In the genomic region with DNA sequence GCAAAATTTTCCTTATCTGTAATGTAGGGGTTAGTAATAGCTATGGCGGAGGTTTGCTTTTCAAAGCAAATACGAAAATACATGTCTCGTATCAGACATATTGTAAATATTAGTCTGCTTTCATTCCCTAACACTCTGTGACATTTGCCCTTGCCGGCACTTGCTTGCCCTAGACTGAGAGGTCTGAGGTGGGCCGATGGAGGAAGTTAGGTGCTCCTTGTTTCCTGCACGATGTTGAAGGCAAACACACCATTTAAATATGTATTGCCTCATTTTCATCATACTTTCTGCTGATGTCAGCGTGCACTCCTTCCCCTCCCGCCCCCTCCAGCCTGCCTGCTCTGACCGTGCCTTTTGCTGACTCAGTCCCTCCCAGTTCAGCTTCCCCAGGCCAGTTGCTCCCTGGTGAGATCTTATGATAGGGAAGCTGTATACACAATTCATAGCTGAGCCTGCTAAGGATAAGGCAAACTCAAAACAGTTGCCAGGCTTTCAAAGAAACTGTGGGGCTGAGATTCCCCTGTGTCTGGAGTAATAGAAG, we compare ENCODE assay signal across 1 mouse cellular context.
A peak's percentile ranks its signal among the peaks of the same experiment; 100 is the strongest.
TF ChIP-seq lines count a peak whose summit lies in the region.

No protein-coding gene starts in this region.

TF ChIP-seq in MEL, 35 proteins besides CTCF, POLR2A, EP300 and RAD21 (continued from another document):
- TF ChIP-seq USF1 (IDR thresholded peaks at IDR 0.05; ENCODE audit: low read depth, low read length) = no peak
- no peak for TF ChIP-seq HCFC1 (IDR thresholded peaks at IDR 0.05; ENCODE audit: low read depth, low read length)
- TF ChIP-seq MYC (IDR thresholded peaks at IDR 0.05; ENCODE audit: low read depth, low read length) = no peak
- no peak for TF ChIP-seq MAX (IDR thresholded peaks at IDR 0.05; ENCODE audit: low read length)
- TF ChIP-seq ZMIZ1 (IDR thresholded peaks at IDR 0.05; ENCODE audit: low read depth, low read length) = no peak
- no peak for TF ChIP-seq GATA1 (IDR thresholded peaks at IDR 0.05; ENCODE audit: low read depth, low read length)
- peak; percentile 28; the same call in 1 of the 2 replicates for TF ChIP-seq MXI1 (IDR thresholded peaks at IDR 0.05; ENCODE audit: low read depth, low read length)
- TF ChIP-seq MAFK (IDR thresholded peaks at IDR 0.05; ENCODE audit: borderline replicate concordance, low read depth, low read length) = peak; percentile 98
